Mouse (Mus musculus) CD4-positive helper T cell, adult 2 months (primary cell): ENCODE results near the gene Eif5a.

Experiments used
- DNase-seq: peaks from one replicate; pipeline ENCODE4 v3.0.0-alpha.2; 2012; ENCODE audit warnings: low read depth, missing footprints, low spot score

Gene Eif5a

GRCm38 (mm10) chr11:69902972-69903371 is 18.8 kb downstream of the Eif5a start:
- DNase-seq: no peak

- no peak for DNase-seq
Observed at GRCm38 (mm10) chr11:69901993-69902392, 19.8 kb downstream of the Eif5a start.

- peak; percentile 96 for DNase-seq
Observed at GRCm38 (mm10) chr11:69901406-69901846, 20.3 kb downstream of the Eif5a start.

GRCm38 (mm10) chr11:69900471-69901405 is 21.0 kb downstream of the Eif5a start, which contains the start of the genes 2810408A11Rik and Neurl4:
TSS of gene 2810408A11Rik (minus strand) at chr11:69900987.
TSS of gene Neurl4 (plus strand) at chr11:69901072.
- DNase-seq: peak; percentile 95

GRCm38 (mm10) chr11:69899870-69900269 is 21.9 kb downstream of the Eif5a start:
- no peak for DNase-seq

- peak; percentile 83 for DNase-seq
Observed at GRCm38 (mm10) chr11:69895291-69895690, 26.5 kb downstream of the Eif5a start, which contains the start of gene Acap1. TSS of gene Acap1 (minus strand) at chr11:69895539.

- peak; percentile 90 for DNase-seq
Observed at GRCm38 (mm10) chr11:69894671-69895070, 27.1 kb downstream of the Eif5a start.

GRCm38 (mm10) chr11:69891482-69891881 is 30.3 kb downstream of the Eif5a start:
- DNase-seq: no peak

- DNase-seq: no peak
Observed at GRCm38 (mm10) chr11:69886907-69887635, 34.7 kb downstream of the Eif5a start.

- no peak for DNase-seq
Observed at GRCm38 (mm10) chr11:69884663-69885062, 37.1 kb downstream of the Eif5a start.

GRCm38 (mm10) chr11:69884240-69884639 is 37.5 kb downstream of the Eif5a start:
- DNase-seq: no peak

- no peak for DNase-seq
Observed at GRCm38 (mm10) chr11:69883527-69884151, 38.1 kb downstream of the Eif5a start.

- peak; percentile 65 for DNase-seq
Observed at GRCm38 (mm10) chr11:69883066-69883465, 38.7 kb downstream of the Eif5a start.

GRCm38 (mm10) chr11:69881787-69882670 is 39.7 kb downstream of the Eif5a start:
- DNase-seq: no peak

- peak; percentile 79 for DNase-seq
Observed at GRCm38 (mm10) chr11:69880853-69881603, 40.7 kb downstream of the Eif5a start, which contains the start of gene Kctd11. TSS of gene Kctd11 (minus strand) at chr11:69881406.

GRCm38 (mm10) chr11:69880506-69880852 is 41.3 kb downstream of the Eif5a start:
- peak; percentile 79 for DNase-seq

- DNase-seq: no peak
Observed at GRCm38 (mm10) chr11:69879711-69880110, 42.0 kb downstream of the Eif5a start.

GRCm38 (mm10) chr11:69878952-69879351 is 42.8 kb downstream of the Eif5a start:
- no peak for DNase-seq

GRCm38 (mm10) chr11:69878399-69878798 is 43.4 kb downstream of the Eif5a start:
- DNase-seq: no peak

- DNase-seq: no peak
Observed at GRCm38 (mm10) chr11:69877878-69878277, 43.9 kb downstream of the Eif5a start, which contains the start of gene Tmem95. TSS of gene Tmem95 (minus strand) at chr11:69878018.
